Mouse (Mus musculus): ENCODE data around the gene Wrnip1. TPM values are rescaled to one million over a fixed set of nuclear protein-coding genes. Genes with fewer than 3 reads are reported as not detected.

Wrnip1 gene
- 35.2 and 45.9 TPM in 2 replicates for total RNA-seq (2021)
- long read RNA-seq, experiment 1, transcript Wrnip1-201 (7 exons, 2,633 nt), result major isoform, 100 of 107 reads
- long read RNA-seq, experiment 1, partial matches to known transcripts, result 0 of 107 reads
- long read RNA-seq, experiment 1, other reads (novel, unspliced or antisense), result 6 of 107 reads
- long read RNA-seq, experiment 2, transcript Wrnip1-201 (7 exons, 2,633 nt), result major isoform, 59 of 64 reads
- long read RNA-seq, experiment 2, partial matches to known transcripts, result 4 of 64 reads
- long read RNA-seq, experiment 2, other reads (novel, unspliced or antisense), result 1 of 64 reads

- peak; percentile 98 for DNase-seq
Measured at GRCm38 (mm10) chr13:32801693-32802221, at the start of gene Wrnip1. Gene Wrnip1 (plus strand): TSS chr13:32802038.

GRCm38 (mm10) chr13:32752066-32752657 is 49.7 kb upstream of the Wrnip1 start:
- no peak for DNase-seq

GRCm38 (mm10) chr13:32759036-32759435 is 42.8 kb upstream of the Wrnip1 start:
- no peak for DNase-seq

- no peak for DNase-seq
Measured at GRCm38 (mm10) chr13:32760795-32761194, 41.0 kb upstream of the Wrnip1 start.

GRCm38 (mm10) chr13:32763141-32763540 is 38.7 kb upstream of the Wrnip1 start:
- DNase-seq, result peak; percentile 50

GRCm38 (mm10) chr13:32764448-32764847 is 37.4 kb upstream of the Wrnip1 start:
- no peak for DNase-seq

- DNase-seq, result peak; percentile 62
Measured at GRCm38 (mm10) chr13:32768104-32768503, 33.7 kb upstream of the Wrnip1 start.

- no peak for DNase-seq
Measured at GRCm38 (mm10) chr13:32769960-32770359, 31.9 kb upstream of the Wrnip1 start.

GRCm38 (mm10) chr13:32775889-32776288 is 25.9 kb upstream of the Wrnip1 start:
- peak; percentile 74 for DNase-seq

GRCm38 (mm10) chr13:32776350-32776749 is 25.5 kb upstream of the Wrnip1 start:
- peak; percentile 34 for DNase-seq

GRCm38 (mm10) chr13:32778861-32779260 is 23.0 kb upstream of the Wrnip1 start:
- no peak for DNase-seq

GRCm38 (mm10) chr13:32783055-32783454 is 18.8 kb upstream of the Wrnip1 start:
- DNase-seq, result no peak

- DNase-seq, result no peak
Measured at GRCm38 (mm10) chr13:32783816-32784215, 18.0 kb upstream of the Wrnip1 start, which contains the start of gene Mylk4. Gene Mylk4 (minus strand): TSS chr13:32783954.

GRCm38 (mm10) chr13:32787584-32787983 is 14.3 kb upstream of the Wrnip1 start:
- DNase-seq, result no peak

GRCm38 (mm10) chr13:32789781-32790180 is 12.1 kb upstream of the Wrnip1 start:
- no peak for DNase-seq

GRCm38 (mm10) chr13:32794619-32795018 is 7.2 kb upstream of the Wrnip1 start:
- DNase-seq, result peak; percentile 28

- no peak for DNase-seq
Measured at GRCm38 (mm10) chr13:32795166-32795565, 6.7 kb upstream of the Wrnip1 start.

- no peak for DNase-seq
Measured at GRCm38 (mm10) chr13:32797085-32797484, 4.8 kb upstream of the Wrnip1 start.

GRCm38 (mm10) chr13:32799131-32799530 is 2.7 kb upstream of the Wrnip1 start:
- no peak for DNase-seq

- DNase-seq, result peak; percentile 21
Measured at GRCm38 (mm10) chr13:32800859-32801258, 979 bp upstream of the Wrnip1 start.

- peak; percentile 72 for DNase-seq
Measured at GRCm38 (mm10) chr13:32802259-32803081, 632 bp downstream of the Wrnip1 start, which contains the start of gene D930007J09Rik. Gene D930007J09Rik (minus strand): TSS chr13:32802849.

GRCm38 (mm10) chr13:32803701-32804345 is 2.0 kb downstream of the Wrnip1 start:
- DNase-seq, result no peak
